Mouse (Mus musculus) E14TG2a.4 (cell line): ENCODE measurements around the gene Pkd1.

Source experiments
- CTCF ChIP-seq: conservative IDR thresholded peaks from 2 replicates; pipeline ENCODE4 v1.5.1; 2014; ENCODE audit warnings: low read length
- POU5F1 ChIP-seq: IDR thresholded peaks from 2 replicates; pipeline ENCODE4 v1.6.1; 2014; ENCODE audit warnings: low read length, borderline replicate concordance

DNA sequence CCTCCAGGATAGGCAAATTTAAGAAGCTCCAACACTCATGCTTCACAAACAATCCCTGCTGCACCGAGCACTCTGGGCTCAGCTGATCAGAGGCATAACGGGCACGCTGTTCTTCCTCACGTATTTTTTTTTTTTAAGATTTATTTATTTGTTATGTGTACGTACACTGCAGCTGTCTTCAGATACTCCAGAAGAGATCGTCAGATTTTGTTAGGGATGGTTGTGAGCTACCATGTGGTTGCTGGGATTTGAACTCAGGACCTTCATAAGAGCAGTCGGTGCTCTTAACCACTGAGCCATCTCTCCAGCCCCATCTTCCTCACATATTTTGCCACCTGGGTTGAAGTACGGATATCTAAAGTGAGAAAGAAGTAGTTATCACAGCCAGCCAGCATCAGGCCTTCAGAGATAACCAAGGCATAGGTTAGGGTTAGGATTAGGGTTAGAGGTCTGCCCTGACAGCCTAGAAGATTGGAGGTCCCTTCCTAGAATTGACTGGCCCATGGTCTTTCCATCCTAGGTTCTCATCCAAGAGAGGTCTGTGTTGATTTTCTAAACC is 15.4 kb upstream of the Pkd1 start, which contains the start of gene Rab26:
- TF ChIP-seq CTCF: no peak
- no peak for TF ChIP-seq POU5F1
